ENCODE assay signal across 8 mouse cellular contexts in the genomic region with DNA sequence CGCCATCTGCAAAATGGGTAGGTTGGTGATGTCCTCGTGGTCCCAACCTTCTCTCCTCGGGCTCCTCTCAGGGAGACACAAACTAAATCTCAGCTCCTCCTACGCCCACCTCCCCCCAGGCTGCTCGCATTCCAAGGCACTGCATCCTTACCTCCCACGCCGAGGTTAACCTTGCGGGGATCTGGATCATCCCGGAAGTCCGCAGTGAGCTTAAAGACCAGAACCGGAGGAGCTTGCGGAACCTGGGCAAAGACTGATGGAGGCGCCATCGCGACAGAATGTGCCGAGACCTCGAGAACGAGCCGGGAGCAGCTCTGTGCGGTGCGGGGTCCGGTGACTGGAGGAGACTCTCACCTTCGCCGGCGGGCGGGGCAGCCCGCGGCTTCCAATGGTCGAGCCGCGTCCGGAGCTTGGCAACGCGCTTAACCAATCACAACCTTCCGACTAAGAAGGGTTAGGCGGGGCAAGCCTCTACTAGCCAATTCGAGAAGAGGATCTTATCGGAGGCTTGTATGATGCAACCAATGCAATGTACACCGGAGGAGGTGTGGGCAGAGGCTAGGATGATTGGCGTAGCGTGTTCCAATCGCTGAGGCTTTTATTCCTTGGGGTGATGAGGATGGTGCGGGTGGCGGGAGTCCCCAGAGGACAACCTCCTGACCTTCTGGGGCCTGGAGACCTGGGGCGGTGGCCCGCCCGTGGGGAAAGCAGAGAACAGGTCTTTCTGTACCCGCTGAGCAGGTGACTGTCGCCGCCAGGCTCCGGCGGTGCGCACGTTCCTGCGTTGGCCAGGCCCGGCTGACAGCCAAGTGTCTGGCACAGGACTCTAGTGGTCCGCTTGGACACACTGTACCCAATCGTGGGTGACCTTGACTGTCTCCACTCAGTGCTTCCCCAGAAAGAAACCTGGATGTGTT. TPM values are rescaled to one million over a fixed set of nuclear protein-coding genes. Genes with fewer than 3 reads are reported as not detected.
DNase-seq lines count a peak whose midpoint lies in the region; ATAC-seq lines count a peak whose summit lies in the region.

A gene (minus strand): TSS at position 419 of the 917 bp plus-strand sequence.

- peaks cover 3% of the 10 kb centered on the region; the same call in 1 of the 2 replicates for H3K4me1 ChIP-seq in brown adipose tissue, adult 24 weeks (ENCODE audit: control insufficient read depth, insufficient read depth, insufficient read length, low read length)
- peaks cover 62% of the 10 kb centered on the region for H3K4me1 ChIP-seq in heart, embryonic 13.5 days
- H3K4me1 ChIP-seq in liver, embryonic 12.5 days, result peaks cover 50% of the 10 kb centered on the region
- H3K4me1 ChIP-seq in stomach, embryonic 15.5 days, result peaks cover 16% of the 10 kb centered on the region; the same call in 1 of the 2 replicates

- ATAC-seq in heart, embryonic 13.5 days (ENCODE audit: extremely low read depth, insufficient number of reproducible peaks, low FRiP score, low TSS enrichment), result peak; percentile 96
- peak; percentile 99 for ATAC-seq in liver, embryonic 12.5 days
- ATAC-seq in stomach, embryonic 15.5 days (ENCODE audit: insufficient read depth, low FRiP score, low read depth), result peak; percentile 99

- under 1% methylated on average over 58 of the region's 58 CpGs for WGBS in heart, embryonic 13.5 days
- under 1% methylated on average over 58 of the region's 58 CpGs for WGBS in liver, embryonic 12.5 days (ENCODE audit: insufficient replicate concordance)
- WGBS in stomach, embryonic 15.5 days, result under 1% methylated on average over 58 of the region's 58 CpGs

- H3K4me3 ChIP-seq in brown adipose tissue, adult 24 weeks (ENCODE audit: insufficient read depth, low read depth, low read length), result peak within 1 kb of the TSS; percentile 81
- peak within 1 kb of the TSS; percentile 78 for H3K4me3 ChIP-seq in heart, embryonic 13.5 days
- peak within 1 kb of the TSS; percentile 76 for H3K4me3 ChIP-seq in liver, embryonic 12.5 days
- peak within 1 kb of the TSS; percentile 73 for H3K4me3 ChIP-seq in stomach, embryonic 15.5 days (replicated peaks)

- no peaks in the 10 kb centered on the region for H3K9me3 ChIP-seq in heart, embryonic 13.5 days
- H3K9me3 ChIP-seq in liver, embryonic 12.5 days (replicated peaks), result no peaks in the 10 kb centered on the region
- H3K9me3 ChIP-seq in stomach, embryonic 15.5 days, result no peaks in the 10 kb centered on the region

- peak; percentile 97 for DNase-seq in CD4-positive, CD25-positive, alpha-beta regulatory T cell, adult 2 months (ENCODE audit: low read depth, low spot score)
- peak; percentile 94 for DNase-seq in fat pad, adult 2 months (ENCODE audit: extremely low read depth, low read depth, low spot score)
- DNase-seq in kidney, postnatal 10 days, result peak; percentile 95
- DNase-seq in natural killer cell, adult 2 months (ENCODE audit: low spot score in 2 of 2), result peak; percentile 93 to 95

- no peaks in the 10 kb centered on the region for H3K27me3 ChIP-seq in heart, embryonic 13.5 days (replicated peaks)
- peaks cover 24% of the 10 kb centered on the region; the same call in 1 of the 2 replicates for H3K27me3 ChIP-seq in liver, embryonic 12.5 days (replicated peaks)
- no peaks in the 10 kb centered on the region for H3K27me3 ChIP-seq in stomach, embryonic 15.5 days (replicated peaks)

- H3K4me2 ChIP-seq in heart, embryonic 13.5 days, result peak within 1 kb of the TSS; percentile 77
- H3K4me2 ChIP-seq in liver, embryonic 12.5 days, result peak within 1 kb of the TSS; percentile 92
- peak within 1 kb of the TSS; percentile 75 for H3K4me2 ChIP-seq in stomach, embryonic 15.5 days

- H3K27ac ChIP-seq in brown adipose tissue, adult 24 weeks (replicated peaks; ENCODE audit: low read depth, low read length), result peak within 1 kb of the TSS; percentile 64
- H3K27ac ChIP-seq in heart, embryonic 13.5 days (replicated peaks), result peak within 1 kb of the TSS; percentile 95
- H3K27ac ChIP-seq in liver, embryonic 12.5 days, result peak within 1 kb of the TSS; percentile 70
- H3K27ac ChIP-seq in stomach, embryonic 15.5 days, result peak within 1 kb of the TSS; percentile 57; the same call in 1 of the 2 replicates

- H3K9ac ChIP-seq in heart, embryonic 13.5 days, result peak within 1 kb of the TSS; percentile 87
- H3K9ac ChIP-seq in liver, embryonic 12.5 days, result peak within 1 kb of the TSS; percentile 79
- peak within 1 kb of the TSS; percentile 52 for H3K9ac ChIP-seq in stomach, embryonic 15.5 days

- H3K36me3 ChIP-seq in heart, embryonic 13.5 days, result no peaks in the 10 kb centered on the region
- no peaks in the 10 kb centered on the region; the same call in 1 of the 2 replicates for H3K36me3 ChIP-seq in liver, embryonic 12.5 days
- H3K36me3 ChIP-seq in stomach, embryonic 15.5 days, result no peaks in the 10 kb centered on the region

RNA-seq across cellular contexts. Expression of the gene that starts here (rescaled TPM):
- polyA plus RNA-seq in brown adipose tissue, adult 24 weeks (2012; ENCODE audit: insufficient read depth, insufficient read length, missing spikeins), result 21.7 and 26.5 TPM in 2 replicates
- polyA plus RNA-seq in heart, embryonic 13.5 days (2015; fragmentation: Nextera tagmentation; extraction: Ambion mirVana), result 161 and 175 TPM in 2 replicates
- 24.0 and 27.6 TPM in 2 replicates for polyA plus RNA-seq in liver, embryonic 12.5 days (2016; fragmentation: Nextera tagmentation; extraction: Ambion mirVana)
- 33.7 and 35.7 TPM in 2 replicates for polyA plus RNA-seq in stomach, embryonic 15.5 days (2015; fragmentation: Nextera tagmentation; extraction: Ambion mirVana)

Comparison
In these comparisons a context has a peak if more than half of its experiments do, and no peak if none do; other contexts are left out.
1. Peak in every context shown above with its lines: DNase-seq, ATAC-seq, H3K4me3 ChIP-seq and H3K27ac ChIP-seq.